ENCODE assay signal across 26 mouse cellular contexts in the genomic region with DNA sequence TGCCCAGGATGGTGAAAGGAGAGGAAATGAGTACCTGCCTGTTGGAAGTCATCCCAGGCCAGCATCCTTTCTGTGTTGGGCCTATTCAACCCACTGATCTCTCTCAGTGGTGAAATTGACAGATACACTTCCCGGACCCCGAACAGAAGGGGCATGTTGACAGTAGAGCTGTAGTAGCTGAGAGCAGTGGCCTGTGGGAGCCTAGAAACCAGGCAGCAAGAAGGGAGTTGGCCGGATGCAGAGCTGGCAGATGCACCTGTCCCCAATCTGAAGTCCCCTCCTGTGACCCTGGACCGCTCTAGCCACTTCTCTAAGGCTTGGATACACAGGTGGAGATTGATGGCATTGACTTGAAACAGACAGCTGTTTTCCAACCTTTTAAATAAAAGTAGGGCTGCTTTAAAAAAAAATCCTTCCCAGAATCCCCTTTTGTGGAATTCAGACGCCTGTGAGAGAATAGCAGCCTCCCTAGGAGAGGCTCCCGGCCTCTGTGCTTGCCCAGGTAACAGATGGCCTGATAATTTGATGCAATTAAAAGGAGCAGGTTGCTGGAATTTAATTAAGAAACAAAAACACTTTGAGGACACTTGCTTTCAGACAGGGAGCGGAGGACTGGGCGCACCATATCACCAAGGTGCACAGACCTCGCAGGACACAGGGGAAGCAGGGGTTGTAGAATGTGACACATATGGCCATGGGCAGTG.
A peak's percentile ranks its signal among the peaks of the same experiment; 100 is the strongest.
DNase-seq lines count a peak whose midpoint lies in the region; ATAC-seq lines count a peak whose summit lies in the region.
"Had no signal": no experiment of that assay in that cellular context is flagged by ENCODE, and none has a peak within 500 bp of the region (broad histone marks: within the 10 kb centered on the region; RNA-seq: fewer than 3 reads in every experiment).

No protein-coding gene starts in this region.

- H3K27ac ChIP-seq in forebrain, embryonic 14.5 days (ENCODE audit: low read depth, low read length) = no peak overlapping the region
- H3K27ac ChIP-seq in forebrain, embryonic 11.5 days (ENCODE audit: low read depth, low read length) = no peak overlapping the region
- H3K27ac ChIP-seq: embryonic facial prominence, embryonic 13.5 days; hindbrain, embryonic 12.5 days; kidney, embryonic 15.5 days; limb, embryonic 13.5 days; liver, embryonic 12.5 days; midbrain, embryonic 13.5 days; neural tube, embryonic 12.5 days had no signal

- H3K27me3 ChIP-seq in forebrain, embryonic 14.5 days (replicated peaks; ENCODE audit: control insufficient read depth, insufficient read depth, low read length) = no peaks in the 10 kb centered on the region
- no peaks in the 10 kb centered on the region for H3K27me3 ChIP-seq in forebrain, embryonic 11.5 days (ENCODE audit: control insufficient read depth, insufficient read depth, low read length)
- H3K27me3 ChIP-seq: embryonic facial prominence, embryonic 13.5 days; hindbrain, embryonic 12.5 days; kidney, embryonic 15.5 days; limb, embryonic 13.5 days; liver, embryonic 12.5 days; midbrain, embryonic 13.5 days; neural tube, embryonic 12.5 days had no signal

- no peak overlapping the region for H3K4me3 ChIP-seq in forebrain, embryonic 14.5 days (ENCODE audit: low read depth, low read length)
- no peak overlapping the region for H3K4me3 ChIP-seq in forebrain, embryonic 11.5 days (ENCODE audit: low read depth, low read length)
- H3K4me3 ChIP-seq: embryonic facial prominence, embryonic 13.5 days; erythroblast, embryonic 14.5 days; hindbrain, embryonic 12.5 days; kidney, embryonic 15.5 days; limb, embryonic 13.5 days; liver, embryonic 12.5 days; midbrain, embryonic 13.5 days; neural tube, embryonic 12.5 days had no signal

- DNase-seq in forebrain, embryonic 14.5 days (ENCODE audit: low spot score) = peak; percentile 73
- DNase-seq in forebrain, embryonic 11.5 days (ENCODE audit: low spot score) = no peak
- DNase-seq in brain, adult 2 months (ENCODE audit: low read depth, low spot score) = peak; percentile 72
- peak; percentile 56 for DNase-seq in cerebellum, adult 11-12 months
- peak; percentile 70 to 74 for DNase-seq in cerebellum, postnatal 10 days
- no peak for DNase-seq in adrenal gland, postnatal 14 days
- no peak for DNase-seq in T-cell, adult 2 months (ENCODE audit: low spot score)
- DNase-seq in spleen, postnatal 4 days (ENCODE audit: low spot score in 2 of 2) = no peak
- DNase-seq: embryo, embryonic 11 days; heart, adult 11 months; kidney, postnatal 4 days; layer of hippocampus, adult 9-11 months; lung, adult 18-20 months; lung, postnatal 10 days; right cerebral cortex, postnatal 25 days; spleen, adult 18-20 months had no signal

- no peaks in the 10 kb centered on the region for H3K36me3 ChIP-seq in forebrain, embryonic 14.5 days (ENCODE audit: control insufficient read depth, insufficient read depth, low read length)
- H3K36me3 ChIP-seq in forebrain, embryonic 11.5 days (ENCODE audit: control insufficient read depth, insufficient read depth, low read length) = no peaks in the 10 kb centered on the region
- H3K36me3 ChIP-seq: embryonic facial prominence, embryonic 13.5 days; hindbrain, embryonic 12.5 days; kidney, embryonic 15.5 days; limb, embryonic 13.5 days; liver, embryonic 12.5 days; midbrain, embryonic 13.5 days; neural tube, embryonic 12.5 days had no signal

- H3K9me3 ChIP-seq in forebrain, embryonic 14.5 days (replicated peaks; ENCODE audit: control insufficient read depth, low read length) = no peaks in the 10 kb centered on the region
- no peaks in the 10 kb centered on the region for H3K9me3 ChIP-seq in forebrain, embryonic 11.5 days (ENCODE audit: control insufficient read depth, low read length)
- H3K9me3 ChIP-seq: embryonic facial prominence, embryonic 13.5 days; hindbrain, embryonic 12.5 days; kidney, embryonic 15.5 days; limb, embryonic 13.5 days; liver, embryonic 12.5 days; midbrain, embryonic 13.5 days; neural tube, embryonic 12.5 days had no signal

- peaks cover 13% of the 10 kb centered on the region for H3K4me1 ChIP-seq in forebrain, embryonic 14.5 days (ENCODE audit: control insufficient read depth, insufficient read depth, low read length)
- no peaks in the 10 kb centered on the region for H3K4me1 ChIP-seq in forebrain, embryonic 11.5 days (replicated peaks; ENCODE audit: control insufficient read depth, insufficient read depth, low read length)
- H3K4me1 ChIP-seq: liver, embryonic 12.5 days had no signal

- H3K4me2 ChIP-seq in forebrain, embryonic 14.5 days (ENCODE audit: low read length) = no peak overlapping the region
- H3K4me2 ChIP-seq in forebrain, embryonic 11.5 days (ENCODE audit: low read depth, low read length, severe bottlenecking) = no peak overlapping the region
- H3K4me2 ChIP-seq: embryonic facial prominence, embryonic 13.5 days; heart, embryonic 11.5 days; hindbrain, embryonic 12.5 days; kidney, embryonic 15.5 days; limb, embryonic 13.5 days; liver, embryonic 12.5 days; midbrain, embryonic 13.5 days; neural tube, embryonic 12.5 days had no signal

- no peak overlapping the region for H3K9ac ChIP-seq in forebrain, embryonic 14.5 days (ENCODE audit: low read length)
- no peak overlapping the region for H3K9ac ChIP-seq in forebrain, embryonic 11.5 days (ENCODE audit: low read length)
- H3K9ac ChIP-seq: embryonic facial prominence, embryonic 13.5 days; hindbrain, embryonic 12.5 days; kidney, embryonic 15.5 days; limb, embryonic 13.5 days; liver, embryonic 12.5 days; midbrain, embryonic 13.5 days; neural tube, embryonic 12.5 days had no signal

- WGBS in forebrain, embryonic 14.5 days = 55% methylated on average over 9 of the region's 9 CpGs
- 79% methylated on average over 9 of the region's 9 CpGs for WGBS in forebrain, embryonic 11.5 days

- peak; percentile 50; the same call in 1 of the 2 replicates for ATAC-seq in forebrain, embryonic 14.5 days
- no peak for ATAC-seq in forebrain, embryonic 11.5 days (replicated peaks; ENCODE audit: low FRiP score)
- ATAC-seq: intestine, postnatal 0 days; liver, embryonic 12.5 days; midbrain, embryonic 13.5 days had no signal

Comparison
In these comparisons a context has a peak if more than half of its experiments do, and no peak if none do; other contexts are left out.
1. DNase-seq: peak in forebrain, embryonic 14.5 days (single experiment), brain, adult 2 months (single experiment), cerebellum, adult 11-12 months (single experiment) and cerebellum, postnatal 10 days (2 of 2); none in forebrain, embryonic 11.5 days (single experiment), adrenal gland, postnatal 14 days (single experiment), T-cell, adult 2 months (single experiment) and spleen, postnatal 4 days (0 of 2).